Mouse (Mus musculus) G1E (cell line): ENCODE results near the gene Fsd1l.

Source experiments
- CTCF ChIP-seq: IDR thresholded peaks from 2 replicates; pipeline ENCODE4 v1.5.1; 2012; ENCODE audit warnings: low read depth, low read length, inconsistent platforms, mixed read lengths
- GATA1 ChIP-seq: IDR thresholded peaks from 2 replicates; pipeline ENCODE4 v1.6.1; 2012; ENCODE audit warnings: borderline replicate concordance, low read length, inconsistent platforms, mixed read lengths
- POLR2AphosphoS5 ChIP-seq: IDR thresholded peaks from 2 replicates; pipeline ENCODE4 v1.6.1; 2012; ENCODE audit warnings: low read depth, low read length, inconsistent platforms; ENCODE audit not compliant: insufficient replicate concordance
- TAL1 ChIP-seq: conservative IDR thresholded peaks from 2 replicates; pipeline ENCODE4 v1.6.1; 2012; ENCODE audit warnings: low read depth, low read length, inconsistent platforms, mixed read lengths

DNA sequence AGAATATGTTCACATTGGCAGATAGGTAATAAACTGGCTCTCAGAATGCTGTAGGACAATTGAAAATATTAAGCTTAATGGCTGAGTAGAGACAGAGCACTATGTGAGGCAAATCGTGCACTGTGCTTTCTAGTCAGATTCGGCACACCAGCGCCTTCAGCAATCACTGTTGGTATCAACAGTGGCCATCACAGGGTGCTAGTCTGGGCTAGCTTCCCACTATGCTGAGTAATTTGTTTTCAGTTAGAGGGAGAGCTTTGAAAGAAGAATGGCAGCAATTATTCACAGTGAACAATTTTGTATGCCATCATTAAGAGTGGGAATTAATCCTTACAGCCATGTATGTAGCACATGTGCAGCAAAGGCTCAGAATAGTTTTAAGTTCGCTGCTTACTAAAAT is 91.2 kb downstream of the Fsd1l start:
- TF ChIP-seq CTCF (no peak), GATA1 (no peak), POLR2AphosphoS5 (no peak), TAL1 (no peak)
